Mouse (Mus musculus) adrenal gland (tissue): ENCODE measurements around the gene Nelfcd.

Experiments used
- intact Hi-C: fragments of 180-260 bp; cut with DNase I; formaldehyde crosslinking; loops from one replicate; pipeline ENCODE4 v1.15.1; 2025

Nelfcd gene

DNA sequence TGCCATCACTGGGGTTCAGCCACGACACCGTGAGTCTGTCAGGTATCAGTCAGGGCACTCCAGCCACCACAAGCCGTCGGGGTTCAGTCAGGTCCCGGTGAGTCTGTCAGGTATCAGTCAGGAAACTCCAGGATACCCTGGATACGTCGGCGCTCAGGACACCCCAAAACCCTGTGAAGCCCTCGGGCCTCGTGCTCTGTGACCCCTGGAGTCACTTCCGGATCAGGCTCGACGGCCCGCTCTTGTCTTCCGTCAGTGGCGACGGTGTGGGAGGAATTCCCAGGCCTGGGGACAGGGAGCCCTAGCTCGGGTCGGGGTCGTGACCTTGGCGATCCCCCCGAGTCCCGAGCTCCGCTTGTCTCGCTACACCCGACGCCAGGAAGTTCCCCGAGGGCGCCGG, 56.8 kb downstream of the Nelfcd start:
- intact Hi-C loops: no loop called here

DNA sequence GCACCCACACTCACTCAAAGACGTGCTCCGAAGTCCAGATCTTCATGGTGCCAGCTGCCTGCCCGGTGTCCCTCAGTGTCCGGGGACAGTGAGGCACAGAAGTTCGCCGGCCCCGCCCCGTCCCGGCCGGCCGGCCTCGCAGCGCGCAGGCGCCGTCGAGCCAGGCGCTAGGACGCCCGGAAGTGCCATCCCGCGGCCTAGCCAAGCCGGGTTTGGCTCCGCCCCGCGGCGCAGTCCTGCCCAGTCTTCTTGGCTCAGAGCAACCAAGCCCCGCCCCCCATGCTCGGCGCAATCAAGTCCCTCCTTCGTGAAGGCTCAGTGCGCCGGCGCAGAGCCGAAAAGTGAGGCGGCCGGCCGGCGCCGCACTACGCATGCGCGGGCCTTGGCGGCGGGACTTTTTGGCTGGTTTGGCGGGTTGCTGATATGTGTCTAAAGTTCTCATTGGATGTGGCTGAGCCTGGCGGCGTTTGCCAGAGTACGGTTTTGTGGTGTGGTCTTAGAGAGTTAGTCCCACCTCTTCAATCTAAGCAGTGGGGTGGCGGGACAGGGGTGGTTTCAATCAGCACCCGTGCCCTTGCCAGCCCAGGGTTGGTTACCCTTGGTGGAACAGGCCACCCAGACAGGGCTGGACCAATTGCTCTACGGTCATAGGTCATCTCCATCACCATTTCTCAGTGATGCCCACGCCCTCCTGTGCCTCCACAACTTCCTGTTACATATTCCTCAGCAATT, 57.4 kb downstream of the Nelfcd start, which contains the start of gene Prelid3b:
Gene Prelid3b (minus strand): TSS at position 264 of the 732 bp plus-strand sequence.
- intact Hi-C loops: no loop called here

DNA sequence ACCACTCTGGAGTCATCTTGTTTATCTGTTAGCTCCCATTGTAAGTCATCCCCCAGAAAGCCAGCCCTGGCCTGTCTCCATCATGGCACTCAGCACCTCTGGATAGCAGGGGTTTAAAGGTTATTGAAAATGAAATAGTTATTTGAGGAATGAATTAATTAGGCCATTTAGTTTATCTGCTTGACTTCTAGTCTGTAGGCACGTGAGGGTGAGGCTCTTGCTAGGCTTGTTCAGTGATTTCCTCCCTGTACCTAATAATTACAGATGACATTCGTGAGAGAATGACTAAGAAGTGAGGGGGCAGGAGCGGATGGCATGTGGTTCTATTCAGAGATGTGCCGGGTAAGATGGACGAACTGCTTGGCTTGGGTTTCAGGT, 57.9 kb downstream of the Nelfcd start:
- intact Hi-C loops: no loop called here
